Mouse (Mus musculus) hindbrain, embryonic 11.5 days (tissue): Measurements from ENCODE around the gene Akap8l. TPM values are rescaled to one million over a fixed set of nuclear protein-coding genes. Genes with fewer than 3 reads are reported as not detected.

Experiments used
- ATAC-seq: fragments of 200-750 bp; cut with Nextera tagmentation; 2 replicates; pipeline ENCODE4 v1.8.0; 2017; ENCODE audit warnings: mild to moderate bottlenecking, moderate TSS enrichment, moderate library complexity; ENCODE audit not compliant: low FRiP score
- DNase-seq: peaks from one replicate; pipeline ENCODE4 v3.0.0-alpha.2; 2015; ENCODE audit warnings: low spot score
- H3K27ac ChIP-seq: fragments of 300-500 bp; sonication (generic); 2 replicates; pipeline ENCODE4 v1.5.1; 2014; ENCODE audit warnings: mild to moderate bottlenecking, low read depth, low read length
- H3K27me3 ChIP-seq: fragments of 300-500 bp; sonication (generic); 2 replicates; pipeline ENCODE4 v1.6.1; 2014; ENCODE audit warnings: mild to moderate bottlenecking, low read length, moderate library complexity, mixed read lengths; ENCODE audit not compliant: control insufficient read depth, insufficient read depth
- H3K36me3 ChIP-seq: fragments of 300-500 bp; sonication (generic); 2 replicates; pipeline ENCODE4 v1.6.1; 2014; ENCODE audit warnings: mild to moderate bottlenecking, low read length, moderate library complexity, mixed read lengths; ENCODE audit not compliant: control insufficient read depth, insufficient read depth
- H3K4me1 ChIP-seq: fragments of 300-500 bp; sonication (generic); replicated peaks from 2 replicates; pipeline ENCODE4 v1.6.1; 2014; ENCODE audit warnings: low read length, mixed read lengths; ENCODE audit not compliant: control insufficient read depth, insufficient read depth
- H3K4me2 ChIP-seq: fragments of 300-500 bp; sonication (generic); replicated peaks from 2 replicates; pipeline ENCODE4 v1.6.1; 2014; ENCODE audit warnings: mild to moderate bottlenecking, low read depth, low read length
- H3K4me3 ChIP-seq: fragments of 300-500 bp; sonication (generic); 2 replicates; pipeline ENCODE4 v1.5.1; 2014; ENCODE audit warnings: low read depth, low read length
- H3K9ac ChIP-seq: fragments of 300-500 bp; sonication (generic); 2 replicates; pipeline ENCODE4 v1.6.1; 2014; ENCODE audit warnings: low read depth, low read length
- H3K9me3 ChIP-seq: fragments of 300-500 bp; sonication (generic); 2 replicates; pipeline ENCODE4 v1.6.1; 2016; ENCODE audit warnings: low read length; ENCODE audit not compliant: control insufficient read depth
- WGBS: fragments of 180-500 bp; shearing (Covaris S2); extraction: QIAGEN DNeasy Blood & Tissue Kit; methylation state at CpG from one replicate; pipeline ENCODE4 v1.1.7; 2014; 5-methylcytosine and 5-hydroxymethylcytosine counted together
- polyA plus RNA-seq: library from polyadenylated mRNA; unstranded; fragments of >200 nt; fragmentation: Nextera tagmentation; extraction: Ambion mirVana; gene quantifications from 2 replicates; pipeline ENCODE4 v1.2.1, GENCODE M21; 2014

The Akap8l gene
- polyA plus RNA-seq, 1 experiment from 2014 or later = 80.1 TPM

DNA sequence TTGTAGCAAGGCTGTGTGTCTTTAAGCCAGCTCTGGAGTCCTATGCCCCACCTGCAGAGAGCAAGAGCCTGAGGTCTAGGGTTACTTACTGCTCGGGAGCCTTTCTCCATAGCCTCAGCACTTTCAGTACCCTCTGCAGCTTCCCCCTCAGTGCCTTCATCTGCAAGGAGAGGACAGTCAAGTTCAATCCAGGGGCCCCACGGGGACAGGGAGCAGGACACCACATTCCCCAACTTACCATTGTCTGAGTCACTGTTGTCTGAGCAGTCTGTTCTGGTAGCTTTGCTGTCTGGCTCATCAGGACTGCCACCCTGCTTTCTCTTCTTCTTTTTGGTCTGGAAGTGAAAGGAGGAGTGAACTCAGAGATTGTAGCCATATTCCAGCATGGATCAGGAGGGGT lies 14.5 kb downstream of the Akap8l start:
- H3K36me3 ChIP-seq = peaks cover 36% of the 10 kb centered on the region
- DNase-seq = no peak
- no peak for ATAC-seq
- H3K4me1 ChIP-seq = no peaks in the 10 kb centered on the region
- no peak overlapping the region for H3K9ac ChIP-seq
- no peak overlapping the region for H3K27ac ChIP-seq
- H3K4me3 ChIP-seq = no peak overlapping the region
- WGBS = 68% methylated on average over 2 of the region's 2 CpGs
- no peaks in the 10 kb centered on the region for H3K9me3 ChIP-seq
- H3K4me2 ChIP-seq = no peak overlapping the region
- H3K27me3 ChIP-seq = no peaks in the 10 kb centered on the region

DNA sequence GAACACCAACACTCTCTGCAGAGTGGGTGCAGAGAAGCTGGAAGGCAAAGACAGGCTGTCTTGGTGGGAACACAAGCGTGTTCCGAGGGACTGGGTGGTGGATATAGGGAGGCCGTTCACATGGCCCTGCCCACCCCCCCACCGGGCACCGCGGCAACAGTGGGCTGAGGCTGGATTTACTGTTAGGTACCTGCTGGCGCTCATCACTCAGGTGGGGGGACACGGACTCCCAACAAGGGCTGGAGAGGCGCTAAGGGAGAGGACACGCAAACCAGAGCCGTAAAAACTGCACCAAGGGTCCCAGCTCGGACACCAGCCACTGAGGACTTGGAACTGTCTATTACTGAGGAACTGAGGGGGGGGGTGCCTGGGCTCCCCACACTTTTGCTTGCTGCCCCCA lies 15.5 kb downstream of the Akap8l start:
- H3K36me3 ChIP-seq = peaks cover 36% of the 10 kb centered on the region
- no peak for ATAC-seq
- H3K9me3 ChIP-seq = no peaks in the 10 kb centered on the region

DNA sequence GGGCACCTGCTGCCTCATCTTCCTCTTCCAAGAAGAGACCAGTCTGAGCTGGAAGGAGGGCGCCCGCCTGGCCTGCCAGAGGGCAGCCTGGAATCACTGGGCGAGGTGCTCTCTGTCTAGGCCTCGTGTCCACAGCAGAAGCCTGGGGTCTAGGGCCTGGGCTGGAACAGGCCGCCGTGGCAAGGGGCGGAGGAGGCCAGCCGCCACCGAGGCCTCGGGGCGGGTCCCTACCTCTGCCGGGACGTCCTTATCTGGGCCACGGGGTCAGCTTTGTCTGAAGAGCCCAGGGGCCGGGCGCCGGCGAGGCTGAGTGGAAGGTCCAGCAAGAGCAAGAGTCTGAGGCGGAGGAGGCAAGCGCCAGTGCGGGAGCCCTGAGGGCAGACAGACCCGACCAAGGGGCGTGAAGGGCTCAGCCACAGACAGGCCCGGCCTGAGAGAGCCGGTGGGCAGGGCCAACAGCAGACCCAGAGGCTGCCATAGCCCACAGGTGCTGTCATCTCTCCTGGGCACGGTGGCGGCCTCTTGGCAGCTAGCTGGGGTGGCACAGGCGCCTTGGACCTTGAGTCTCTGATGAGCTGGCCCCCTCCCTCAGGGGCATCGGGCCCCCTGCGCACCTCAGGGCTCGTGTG lies 16.6 kb downstream of the Akap8l start:
- WGBS = 93% methylated on average over 27 of the region's 31 CpGs
- Histone ChIP-seq H3K36me3 (peaks cover 36% of the 10 kb centered on the region), H3K9me3 (no peaks in the 10 kb centered on the region), H3K27ac (no peak overlapping the region), H3K4me1 (no peaks in the 10 kb centered on the region), H3K4me3 (no peak overlapping the region), H3K9ac (no peak overlapping the region), H3K27me3 (no peaks in the 10 kb centered on the region), H3K4me2 (no peak overlapping the region)
- DNase-seq (no peak), ATAC-seq (no peak; the same call in 1 of the 2 replicates)

More for the DNA sequence above, 15.5 kb downstream of the Akap8l start:
- no peaks in the 10 kb centered on the region for H3K4me1 ChIP-seq
- H3K27me3 ChIP-seq = no peaks in the 10 kb centered on the region
- no peak for DNase-seq
- no peak overlapping the region for H3K4me3 ChIP-seq
- no peak overlapping the region for H3K27ac ChIP-seq
- 92% methylated on average over 12 of the region's 12 CpGs for WGBS
- H3K4me2 ChIP-seq = no peak overlapping the region
- no peak overlapping the region for H3K9ac ChIP-seq

DNA sequence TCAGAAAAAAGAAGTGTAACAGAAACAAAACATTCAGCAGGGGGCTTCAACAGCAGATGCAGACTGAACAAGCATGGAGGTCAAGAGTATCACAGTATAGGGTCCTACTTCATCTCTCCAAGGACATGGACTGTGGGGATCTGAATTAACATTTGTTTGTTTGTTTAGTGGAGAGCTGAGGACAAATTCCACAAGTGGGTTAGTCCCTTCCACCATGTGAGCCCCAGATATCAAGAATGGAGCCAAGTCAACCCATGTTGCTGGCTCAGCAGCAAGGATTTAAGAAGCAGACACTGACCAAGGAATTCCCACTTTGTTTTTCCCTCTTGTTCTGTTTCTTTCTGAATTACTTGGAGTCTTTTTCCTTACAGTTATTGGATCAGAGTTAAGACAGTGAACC lies 22.9 kb downstream of the Akap8l start:
- Histone ChIP-seq H3K4me2 (no peak overlapping the region), H3K4me1 (no peaks in the 10 kb centered on the region), H3K27ac (no peak overlapping the region), H3K9ac (no peak overlapping the region), H3K27me3 (no peaks in the 10 kb centered on the region), H3K36me3 (peaks cover 8% of the 10 kb centered on the region; the same call in 1 of the 2 replicates), H3K9me3 (no peaks in the 10 kb centered on the region), H3K4me3 (no peak overlapping the region)
- DNase-seq (no peak), ATAC-seq (no peak)

DNA sequence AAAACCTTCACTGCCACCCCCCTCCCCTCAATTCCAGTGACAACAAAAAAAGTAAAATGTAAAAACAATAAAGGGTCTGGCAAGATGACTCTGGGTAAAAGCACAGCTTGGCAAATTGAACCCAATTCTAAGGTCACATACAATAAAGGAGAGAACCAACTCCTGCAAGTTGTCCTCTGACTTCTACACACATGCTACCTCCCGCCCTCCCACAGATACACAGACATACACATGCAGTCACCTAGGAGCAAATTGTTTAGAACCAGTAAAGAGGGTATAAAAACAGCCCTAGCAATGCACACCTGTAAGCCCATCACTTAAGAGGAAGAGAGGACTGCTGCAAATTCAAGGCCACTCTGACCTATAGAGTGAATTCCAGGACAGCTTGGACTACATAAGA lies 27.6 kb downstream of the Akap8l start:
- no peak overlapping the region for H3K9ac ChIP-seq
- H3K4me2 ChIP-seq = no peak overlapping the region
- no peaks in the 10 kb centered on the region for H3K9me3 ChIP-seq
- H3K4me1 ChIP-seq = peaks cover 6% of the 10 kb centered on the region; the same call in 1 of the 2 replicates
- DNase-seq (no peak), ATAC-seq (no peak)
- no peak overlapping the region for H3K27ac ChIP-seq
- H3K36me3 ChIP-seq = no peaks in the 10 kb centered on the region
- H3K27me3 ChIP-seq = no peaks in the 10 kb centered on the region
- H3K4me3 ChIP-seq = no peak overlapping the region
- 91% methylated on average over 1 of the region's 1 CpGs for WGBS

DNA sequence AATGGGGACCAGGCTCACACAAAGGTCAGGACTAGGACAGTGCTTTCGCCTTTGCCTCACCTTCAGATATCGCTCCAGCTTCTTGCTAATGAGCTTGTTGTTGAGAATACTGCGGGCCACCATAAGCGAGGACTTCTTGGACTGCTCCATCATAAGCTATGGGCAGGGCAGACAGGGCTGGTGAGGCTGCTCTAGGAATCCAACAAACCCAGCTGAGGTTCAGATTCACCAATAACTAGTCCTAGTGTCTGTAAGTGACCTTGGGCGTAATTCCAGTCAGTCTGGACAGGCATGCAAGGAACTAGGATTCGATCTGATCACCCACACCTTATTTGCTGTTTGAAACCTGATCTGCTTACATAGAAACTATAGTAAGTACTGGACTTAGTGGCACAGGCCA lies 28.6 kb downstream of the Akap8l start:
- DNase-seq = no peak
- no peak for ATAC-seq
- WGBS = 27% methylated on average over 6 of the region's 6 CpGs

DNA sequence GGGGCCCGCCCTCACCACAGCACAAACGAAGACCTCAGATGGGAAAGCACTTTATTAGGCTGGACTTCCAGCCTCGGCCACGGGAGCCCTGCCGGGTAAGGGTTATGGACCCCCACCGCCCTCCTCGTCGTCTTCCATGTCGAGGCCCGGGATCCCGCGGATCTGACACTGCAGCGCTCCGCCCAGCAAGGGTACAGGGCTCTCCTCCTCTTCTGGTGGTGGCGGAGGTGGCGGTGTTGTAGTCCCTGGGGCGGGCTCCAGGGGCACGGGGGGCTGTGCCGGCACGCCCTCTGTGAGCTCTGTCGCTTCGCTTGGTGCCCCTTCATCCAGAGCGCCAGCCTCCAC lies 29.0 kb downstream of the Akap8l start:
- peak overlapping the region; percentile 83 for H3K4me2 ChIP-seq

More for the DNA sequence above, 28.6 kb downstream of the Akap8l start:
- Histone ChIP-seq H3K27me3 (no peaks in the 10 kb centered on the region), H3K27ac (peak overlapping the region; percentile 91), H3K4me1 (peaks cover 6% of the 10 kb centered on the region; the same call in 1 of the 2 replicates), H3K36me3 (peaks cover 2% of the 10 kb centered on the region; the same call in 1 of the 2 replicates), H3K9me3 (no peaks in the 10 kb centered on the region), H3K4me2 (peak overlapping the region; percentile 83), H3K9ac (peak overlapping the region; percentile 90), H3K4me3 (peak overlapping the region; percentile 87)

DNA sequence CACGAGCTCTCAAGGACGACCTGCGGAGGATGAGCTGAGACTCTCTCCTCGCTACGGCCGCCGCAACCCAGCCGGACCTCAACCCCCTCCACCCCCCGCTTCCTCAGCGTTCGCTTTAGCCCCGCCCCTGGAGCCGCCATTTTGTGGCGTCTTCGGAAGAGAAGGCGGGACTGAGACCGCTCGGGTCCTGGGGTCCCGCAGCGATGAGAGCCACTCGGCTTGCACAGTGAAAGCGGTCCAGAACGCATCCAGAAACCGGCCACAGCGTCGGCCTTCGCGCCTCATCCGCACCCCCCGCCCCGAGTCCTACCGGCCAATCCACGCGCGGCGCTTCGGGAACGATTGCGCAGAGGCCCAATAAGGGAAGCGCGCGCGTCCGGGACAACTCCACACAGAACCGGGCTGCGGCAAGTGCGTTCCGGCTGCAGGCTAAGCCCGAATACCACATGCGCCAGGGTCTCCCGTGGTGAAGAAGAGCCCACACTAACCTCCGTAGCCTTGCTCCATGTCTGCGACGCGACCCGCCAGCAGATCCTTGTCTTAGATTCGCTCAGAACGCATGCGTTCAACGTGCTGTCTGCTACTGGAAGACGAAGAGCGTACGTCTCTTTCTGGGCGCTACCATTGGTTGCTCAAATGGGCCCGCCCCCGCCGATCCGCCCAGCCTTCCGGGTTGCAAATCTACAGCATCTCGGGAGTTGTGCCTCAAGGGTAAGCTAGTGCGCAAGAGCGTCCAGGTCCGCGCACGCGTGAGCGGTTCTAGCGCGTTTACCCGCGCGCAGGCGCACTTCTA lies 29.6 kb downstream of the Akap8l start, which contains the start of gene Akap8:
TSS of gene Akap8 (minus strand) at position 642 of the 793 bp plus-strand sequence.
- peak; percentile 98 for ATAC-seq
- WGBS = under 1% methylated on average over 81 of the region's 83 CpGs
- peak; percentile 97 for DNase-seq
- Histone ChIP-seq H3K9ac (peak within 1 kb of the TSS; percentile 90), H3K27ac (peak within 1 kb of the TSS; percentile 92), H3K4me2 (peak within 1 kb of the TSS; percentile 83), H3K4me3 (peak within 1 kb of the TSS; percentile 87), H3K36me3 (peaks cover 13% of the 10 kb centered on the region), H3K4me1 (peaks cover 6% of the 10 kb centered on the region; the same call in 1 of the 2 replicates), H3K27me3 (no peaks in the 10 kb centered on the region), H3K9me3 (no peaks in the 10 kb centered on the region)

More for the DNA sequence above, 29.0 kb downstream of the Akap8l start:
- peak overlapping the region; percentile 91 for H3K27ac ChIP-seq
- H3K4me1 ChIP-seq = peaks cover 6% of the 10 kb centered on the region; the same call in 1 of the 2 replicates
- ATAC-seq (peak; percentile 80), DNase-seq (no peak)
- H3K4me3 ChIP-seq = peak overlapping the region; percentile 87
- 0% methylated on average over 22 of the region's 23 CpGs for WGBS
- H3K9ac ChIP-seq = peak overlapping the region; percentile 90
- H3K9me3 ChIP-seq = no peaks in the 10 kb centered on the region
- peaks cover 7% of the 10 kb centered on the region; the same call in 1 of the 2 replicates for H3K36me3 ChIP-seq
- H3K27me3 ChIP-seq = no peaks in the 10 kb centered on the region
